Mouse (Mus musculus) fibroblast of lung, adult 2 months (primary cell): ENCODE measurements around the gene Vipas39.

Source experiments
- DNase-seq: peaks from one replicate; pipeline ENCODE4 v3.0.0-alpha.2; 2011; ENCODE audit warnings: low read depth

The Vipas39 gene

DNA sequence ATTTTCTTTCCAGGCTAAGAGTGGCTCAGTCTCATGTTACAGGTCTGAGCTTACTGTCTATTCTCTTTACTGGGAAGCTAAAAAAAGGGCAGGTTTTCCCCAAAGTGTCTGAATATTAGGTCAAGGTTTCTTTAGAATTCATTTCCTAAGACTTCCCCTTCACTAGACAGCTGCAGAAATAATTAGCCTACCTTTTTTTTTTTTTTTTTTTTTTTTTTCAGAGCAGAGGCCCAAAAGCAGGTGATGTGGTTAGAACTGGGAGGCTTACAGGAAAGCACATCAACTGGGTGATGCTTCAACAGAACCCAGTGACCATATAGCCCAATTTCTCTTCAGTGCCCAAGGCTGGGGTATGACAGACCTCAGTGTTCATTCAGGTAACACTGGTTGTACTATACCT lies 69.7 kb downstream of the Vipas39 start:
- no peak for DNase-seq

DNA sequence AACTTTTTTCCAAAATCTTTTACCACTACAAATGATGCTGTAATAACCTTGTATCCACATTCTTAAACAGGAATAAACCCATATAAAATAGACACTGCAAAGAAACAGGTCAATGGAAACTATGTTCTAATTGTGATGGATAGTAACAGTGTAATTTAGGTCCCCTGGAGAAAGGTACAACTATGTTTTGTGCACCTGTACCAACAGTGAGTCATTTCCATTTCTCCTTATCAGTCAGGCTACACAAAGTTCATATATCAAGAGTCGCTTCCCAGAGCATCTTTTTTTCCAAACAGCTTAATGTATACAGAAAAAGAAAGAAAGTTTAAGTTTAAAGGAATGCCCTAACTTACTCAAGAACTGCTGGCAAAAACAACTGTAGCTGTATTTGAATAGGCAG lies 71.0 kb downstream of the Vipas39 start:
- DNase-seq = no peak

DNA sequence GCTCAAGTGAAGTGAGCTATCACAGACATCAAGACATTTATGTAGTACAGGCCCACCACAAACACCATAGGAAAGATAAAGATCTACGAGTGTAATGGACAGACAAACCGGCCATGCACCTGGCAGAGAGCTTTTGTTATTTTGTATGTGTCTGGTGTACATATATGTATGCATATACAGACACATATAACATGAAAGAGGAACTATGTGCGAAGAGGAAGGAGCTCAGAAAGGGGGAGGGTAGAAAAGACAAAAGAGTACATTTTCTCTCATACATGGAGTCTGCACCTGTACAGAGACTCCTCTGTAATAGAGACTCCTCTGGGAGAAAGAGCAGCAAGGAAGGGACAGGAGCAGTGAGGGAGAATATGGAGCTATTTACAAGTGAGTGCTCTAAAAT lies 73.0 kb downstream of the Vipas39 start:
- no peak for DNase-seq
